Mouse (Mus musculus): ENCODE results near the gene Aldh2.
"Not testable (repeated sequence)": the region's sequence is repeated elsewhere in the genome, so short reads cannot be mapped to it uniquely, and the experiment has no call there.

Aldh2 gene

DNA sequence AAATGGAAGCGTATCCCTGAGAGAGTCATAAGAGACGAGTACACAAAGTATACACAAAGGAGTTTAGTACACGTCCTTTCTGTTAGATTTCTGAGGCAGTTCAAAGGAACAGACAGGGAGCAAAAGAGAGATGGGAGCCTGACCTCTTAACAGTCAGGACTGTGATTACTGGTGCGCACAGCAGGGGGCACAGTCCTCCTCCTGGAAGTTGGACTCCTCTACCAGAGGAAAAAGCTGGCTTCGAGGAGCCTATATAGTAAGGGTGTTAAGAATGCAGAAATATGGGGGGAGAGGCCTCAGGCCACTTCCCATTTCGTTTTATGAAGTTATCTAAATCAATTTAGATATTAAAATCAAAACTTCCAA, 47.1 kb downstream of the Aldh2 start:
- DNase-seq (ENCODE audit: low spot score in 2 of 2) = peak in 1 of 2 experiments; percentile 13

DNA sequence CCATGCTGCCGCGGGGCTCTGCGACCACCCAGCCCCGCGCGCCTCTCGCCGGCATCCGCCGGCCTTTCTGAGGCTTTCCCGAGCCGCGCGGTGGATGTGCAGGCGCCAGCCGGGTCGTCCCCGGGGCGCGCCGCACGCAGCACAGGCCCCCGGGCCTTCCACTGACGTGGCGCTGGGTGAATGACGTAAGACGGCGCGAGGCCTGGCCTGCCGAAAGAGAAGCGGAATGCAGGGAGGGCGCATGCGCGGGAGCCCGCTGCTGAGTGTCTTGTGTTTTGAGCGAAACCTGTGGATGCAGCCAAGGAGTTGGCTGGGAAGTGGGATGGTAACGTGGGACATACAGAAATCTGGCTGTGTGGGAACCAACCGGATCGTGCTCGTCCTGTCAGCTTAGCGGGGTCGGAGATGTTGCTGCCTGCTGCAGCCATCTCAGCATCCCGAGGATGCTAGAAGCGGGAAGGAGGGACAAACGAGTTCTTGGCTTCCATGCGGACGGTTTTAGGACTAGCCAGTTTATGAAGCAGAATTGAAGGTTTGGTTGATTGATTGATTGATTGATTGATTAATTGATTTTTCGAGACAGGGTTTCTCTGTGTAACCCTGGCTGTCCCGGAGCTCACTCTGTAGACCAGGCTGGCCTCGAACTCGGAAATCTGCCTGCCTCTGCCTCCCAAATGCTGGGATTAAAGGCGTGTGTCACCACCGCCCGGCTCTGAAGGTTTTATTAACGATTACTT, 47.7 kb downstream of the Aldh2 start, which contains the start of gene Mapkapk5:
Gene Mapkapk5, minus strand, starts transcription at position 113 of the 737 bp plus-strand sequence.
- DNase-seq (ENCODE audit: low spot score in 2 of 2) = peak; percentile 95 to 98

- peak; percentile 13 to 37 for DNase-seq (ENCODE audit: low spot score in 2 of 2)
Observed at GRCm38 (mm10) chr5:121544910-121545792, 48.5 kb downstream of the Aldh2 start, which contains the start of the genes Adam1a and Gm42878. TSS of gene Adam1a (minus strand) at chr5:121545482. TSS of gene Gm42878 (minus strand) at chr5:121545482.

GRCm38 (mm10) chr5:121543370-121543769, 50.3 kb downstream of the Aldh2 start:
- no peak for DNase-seq (ENCODE audit: low spot score in 2 of 2)

DNA sequence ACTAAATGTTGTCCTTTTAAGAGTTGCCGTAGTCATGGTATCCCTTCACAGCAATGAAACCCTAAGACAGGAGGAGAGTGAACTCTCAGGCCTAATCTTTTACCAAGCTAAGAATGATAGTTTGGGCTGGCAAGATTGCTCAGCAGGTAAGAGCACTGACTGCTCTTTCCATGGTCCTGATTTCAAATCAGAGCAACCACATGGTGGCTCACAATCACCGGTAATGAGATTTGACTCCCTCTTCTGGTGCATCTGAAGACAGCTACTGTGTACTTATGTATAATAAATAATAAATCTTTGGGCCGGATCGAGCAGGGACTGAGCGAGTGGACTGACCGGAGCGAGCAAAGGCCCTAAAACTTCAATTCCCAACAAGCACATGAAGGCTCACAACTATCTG, 52.4 kb downstream of the Aldh2 start:
- DNase-seq (ENCODE audit: low spot score in 2 of 2) = no peak

DNA sequence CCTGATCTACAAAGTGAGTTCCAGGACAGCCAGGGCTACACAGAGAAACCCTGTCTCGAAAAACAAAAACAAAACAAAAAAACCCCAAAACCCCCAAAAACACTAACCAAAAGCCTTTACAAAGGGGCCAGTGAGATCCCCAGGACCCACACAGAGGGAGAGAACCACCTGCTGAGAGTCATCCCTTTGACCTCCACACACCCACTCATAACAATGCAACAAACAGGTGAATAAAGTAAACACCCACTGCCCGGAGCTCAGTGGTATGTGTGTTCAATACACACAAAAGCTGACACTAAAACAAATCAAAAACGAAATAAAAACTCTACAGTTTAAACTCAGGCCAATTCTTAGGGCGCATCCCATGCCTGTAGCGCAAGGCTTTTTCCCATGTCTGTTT, 53.6 kb downstream of the Aldh2 start:
- DNase-seq (ENCODE audit: low spot score in 2 of 2) = no peak

DNA sequence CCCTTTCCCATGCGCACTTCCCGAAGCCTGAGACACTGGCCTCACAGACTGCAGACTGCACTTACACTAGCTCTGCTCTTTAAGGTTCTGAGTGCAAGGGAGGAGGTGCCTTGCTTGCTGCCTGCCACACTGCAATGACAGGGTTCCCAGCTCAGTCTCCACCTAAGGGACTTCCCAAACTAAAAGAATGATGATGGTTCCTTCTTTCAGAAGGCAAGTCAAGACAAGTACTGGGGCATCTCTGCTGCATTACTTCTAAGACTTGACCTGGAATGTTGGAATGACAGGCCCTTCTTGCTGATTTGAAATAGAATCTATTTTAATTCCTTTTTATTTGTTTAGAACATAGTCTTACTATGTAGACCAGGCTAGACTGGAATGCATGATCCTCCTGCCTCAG, 56.0 kb downstream of the Aldh2 start:
- DNase-seq (ENCODE audit: low spot score in 2 of 2) = no peak

DNA sequence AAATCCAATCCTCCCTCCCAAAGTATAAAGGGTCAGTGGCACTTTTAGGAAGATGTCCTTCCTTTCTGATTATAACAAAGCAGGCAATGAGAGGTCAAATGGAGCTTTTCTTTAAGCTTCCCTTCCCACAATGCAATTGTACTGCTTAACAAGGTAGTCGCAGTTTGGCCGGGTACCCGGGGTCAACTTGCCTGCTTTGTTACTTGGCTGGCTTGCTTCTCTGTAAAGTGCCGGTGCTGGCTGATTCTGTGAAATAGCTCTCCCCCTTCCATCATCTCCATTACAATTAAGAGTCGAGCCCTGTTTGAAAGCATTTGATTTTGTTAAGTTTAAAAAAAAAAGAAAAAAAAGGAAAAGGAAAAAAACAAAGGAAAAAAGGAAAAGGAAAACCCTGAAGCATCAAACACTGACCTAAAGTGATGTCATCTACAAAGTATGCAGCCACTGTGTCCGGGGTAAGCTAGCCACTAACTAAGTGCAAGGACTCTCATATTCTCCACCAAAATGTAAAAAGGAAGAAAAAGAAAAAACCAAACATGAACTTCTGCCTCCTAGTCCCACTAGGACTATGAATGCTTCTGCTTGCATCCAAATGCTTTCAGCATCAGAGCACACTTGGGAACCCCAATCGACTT, 56.6 kb downstream of the Aldh2 start:
- DNase-seq (ENCODE audit: low spot score in 2 of 2) = no peak

DNA sequence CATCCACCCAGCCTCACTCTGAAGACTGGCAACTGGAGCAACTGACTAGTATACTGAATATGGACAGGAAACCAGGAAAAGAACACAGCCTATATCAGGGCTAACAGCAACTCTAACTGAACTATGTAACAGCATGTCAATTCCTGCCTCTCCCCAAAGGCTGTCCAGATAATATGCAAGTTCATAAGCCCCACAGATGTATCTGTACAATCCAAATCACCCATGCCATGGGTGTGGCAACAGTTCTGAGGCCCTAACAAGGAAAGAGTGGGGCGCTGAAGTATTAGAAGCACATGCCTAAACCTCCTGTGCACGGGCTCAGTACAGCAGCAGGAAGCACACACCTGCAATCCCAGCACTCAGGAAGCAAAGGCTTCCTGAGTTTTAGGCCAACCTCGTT, 58.5 kb downstream of the Aldh2 start:
- no peak for DNase-seq (ENCODE audit: low spot score in 2 of 2)

GRCm38 (mm10) chr5:121534521-121534920, 59.1 kb downstream of the Aldh2 start:
- DNase-seq (ENCODE audit: low spot score in 2 of 2) = no peak

- DNase-seq (ENCODE audit: low spot score in 2 of 2) = no peak
Observed at GRCm38 (mm10) chr5:121526961-121527360, 66.7 kb downstream of the Aldh2 start.

DNA sequence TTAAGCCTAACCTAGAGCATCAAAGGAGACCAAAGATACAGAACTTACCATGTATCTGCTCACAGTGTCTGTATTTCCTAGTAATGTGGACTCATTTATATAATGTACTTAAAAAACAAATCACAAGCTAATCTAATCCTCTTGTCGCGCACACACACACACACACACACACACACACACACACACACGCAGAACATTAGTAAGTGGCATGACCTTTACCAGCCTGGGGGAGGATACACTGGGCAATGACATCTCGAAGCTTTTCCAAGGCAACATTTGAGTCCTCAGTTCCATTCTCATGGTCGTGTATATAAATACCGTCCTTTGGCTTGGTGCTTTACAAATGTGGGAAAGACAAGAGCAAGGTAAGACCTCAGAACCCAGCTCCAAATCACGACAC, 67.1 kb downstream of the Aldh2 start:
- no peak for DNase-seq (ENCODE audit: low spot score in 2 of 2)

GRCm38 (mm10) chr5:121525774-121526450, 67.7 kb downstream of the Aldh2 start:
- DNase-seq (ENCODE audit: low spot score in 2 of 2) = no peak

DNA sequence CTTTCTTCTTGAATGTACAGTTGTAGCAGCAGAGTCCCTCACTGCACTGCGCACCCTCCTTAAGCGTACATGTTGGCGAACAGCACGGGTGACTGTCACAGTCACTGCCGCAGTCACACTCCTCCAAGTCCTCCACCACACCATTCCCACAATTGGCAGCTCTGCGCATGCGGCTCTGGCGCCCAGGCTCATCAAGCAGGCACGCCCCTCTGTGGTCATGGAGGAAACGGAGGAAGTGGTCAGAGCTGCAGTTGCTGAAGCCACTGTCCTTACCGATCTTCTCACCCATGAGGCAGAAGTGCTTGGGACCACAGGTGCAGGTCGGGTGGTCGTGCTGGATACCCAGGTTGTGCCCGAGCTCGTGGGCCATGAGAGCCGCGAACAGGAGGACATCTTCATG, 73.9 kb downstream of the Aldh2 start:
- DNase-seq (ENCODE audit: low spot score in 2 of 2) = not testable (repeated sequence)

DNA sequence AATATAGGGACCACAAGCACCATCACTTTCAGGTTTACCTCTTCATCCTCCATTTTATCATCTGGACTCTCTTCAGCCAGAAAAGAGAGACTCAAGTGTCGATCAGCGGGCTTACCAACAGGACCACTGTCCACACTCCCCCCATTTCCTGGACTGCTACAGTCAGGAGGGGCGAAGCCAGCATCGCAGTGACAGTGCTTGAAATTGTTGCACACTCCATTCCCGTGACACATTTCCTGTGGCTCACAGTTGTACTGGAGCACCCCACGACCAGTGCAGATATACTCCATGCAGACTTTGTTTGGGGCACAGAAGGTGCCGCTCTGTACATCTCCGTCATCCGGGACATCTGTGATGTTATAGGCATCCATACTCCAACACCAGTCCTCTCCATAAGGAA, 74.6 kb downstream of the Aldh2 start:
- no peak for DNase-seq (ENCODE audit: low spot score in 2 of 2)
